Mouse (Mus musculus) forebrain, embryonic 11.5 days (tissue): ENCODE measurements around the gene Nat8f1. TPM values are rescaled to one million over a fixed set of nuclear protein-coding genes. Genes with fewer than 3 reads are reported as not detected.
"Not testable (repeated sequence)": the region's sequence is repeated elsewhere in the genome, so short reads cannot be mapped to it uniquely, and the experiment has no call there.

Source experiments
- ATAC-seq: fragments of 200-750 bp; cut with Nextera tagmentation; replicated peaks from 2 replicates; pipeline ENCODE4 v1.8.0; 2017; ENCODE audit warnings: moderate TSS enrichment; ENCODE audit not compliant: low FRiP score
- DNase-seq: peaks from one replicate; pipeline ENCODE4 v3.0.0-alpha.2; 2017; ENCODE audit warnings: low spot score
- H3K27ac ChIP-seq: fragments of 300-500 bp; sonication (generic); 2 replicates; pipeline ENCODE4 v1.5.1; 2014; ENCODE audit warnings: low read depth, low read length
- H3K27me3 ChIP-seq: fragments of 300-500 bp; sonication (generic); 2 replicates; pipeline ENCODE4 v1.6.1; 2014; ENCODE audit warnings: mild to moderate bottlenecking, low read length, mixed read lengths; ENCODE audit not compliant: control insufficient read depth, insufficient read depth
- H3K36me3 ChIP-seq: fragments of 300-500 bp; sonication (generic); 2 replicates; pipeline ENCODE4 v1.6.1; 2014; ENCODE audit warnings: mild to moderate bottlenecking, low read length, moderate library complexity, mixed read lengths; ENCODE audit not compliant: control insufficient read depth, insufficient read depth
- H3K4me1 ChIP-seq: fragments of 300-500 bp; sonication (generic); replicated peaks from 2 replicates; pipeline ENCODE4 v1.6.1; 2014; ENCODE audit warnings: low read length, mixed read lengths; ENCODE audit not compliant: control insufficient read depth, insufficient read depth
- H3K4me2 ChIP-seq: fragments of 300-500 bp; sonication (generic); 2 replicates; pipeline ENCODE4 v1.6.1; 2014; ENCODE audit warnings: low read depth, mild to moderate bottlenecking, low read length, moderate library complexity, mixed read lengths; ENCODE audit not compliant: severe bottlenecking
- H3K4me3 ChIP-seq: fragments of 300-500 bp; sonication (generic); 2 replicates; pipeline ENCODE4 v1.5.1; 2014; ENCODE audit warnings: low read depth, low read length
- H3K9ac ChIP-seq: fragments of 300-500 bp; sonication (generic); 2 replicates; pipeline ENCODE4 v1.6.1; 2014; ENCODE audit warnings: low read length
- H3K9me3 ChIP-seq: fragments of 300-500 bp; sonication (generic); 2 replicates; pipeline ENCODE4 v1.6.1; 2016; ENCODE audit warnings: low read length, mixed read lengths; ENCODE audit not compliant: control insufficient read depth
- WGBS: fragments of 180-500 bp; shearing (Covaris S2); extraction: QIAGEN DNeasy Blood & Tissue Kit; methylation state at CpG from one replicate; pipeline ENCODE4 v1.1.7; 2014; 5-methylcytosine and 5-hydroxymethylcytosine counted together
- polyA plus RNA-seq: library from polyadenylated mRNA; unstranded; fragments of >200 nt; fragmentation: Nextera tagmentation; extraction: Ambion mirVana; gene quantifications from 2 replicates; pipeline ENCODE4 v1.2.1, GENCODE M21; 2014

Nat8f1 gene
- polyA plus RNA-seq, 1 experiment from 2014 or later: 4.5 TPM

GRCm38 (mm10) chr6:85915141-85915538 is 347 bp downstream of the Nat8f1 start:
- H3K27me3 ChIP-seq: no peaks in the 10 kb centered on the region
- no peaks in the 10 kb centered on the region for H3K36me3 ChIP-seq
- peak overlapping the region; percentile 83 for H3K4me2 ChIP-seq
- WGBS: 2% methylated on average over 11 of the region's 11 CpGs
- DNase-seq (no peak), ATAC-seq (0 out of 2 replicates have a peak, but pooled peaks have one; percentile 7)
- H3K27ac ChIP-seq: peak overlapping the region; percentile 73; the same call in 1 of the 2 replicates
- H3K4me3 ChIP-seq: peak overlapping the region; percentile 57
- H3K9me3 ChIP-seq: no peaks in the 10 kb centered on the region
- peak overlapping the region; percentile 74 for H3K9ac ChIP-seq
- peaks cover 7% of the 10 kb centered on the region; the same call in 1 of the 2 replicates for H3K4me1 ChIP-seq

GRCm38 (mm10) chr6:85911587-85911986 is 3.9 kb downstream of the Nat8f1 start, which contains the start of gene Tprkb:
TSS of gene Tprkb (plus strand) at chr6:85911865.
- no peak for ATAC-seq
- H3K9me3 ChIP-seq: no peaks in the 10 kb centered on the region
- no peak within 1 kb of the TSS for H3K4me3 ChIP-seq
- H3K27me3 ChIP-seq: no peaks in the 10 kb centered on the region
- WGBS: 87% methylated on average over 3 of the region's 3 CpGs
- no peak for DNase-seq
- H3K36me3 ChIP-seq: no peaks in the 10 kb centered on the region
- no peak within 1 kb of the TSS for H3K27ac ChIP-seq
- no peak within 1 kb of the TSS for H3K4me2 ChIP-seq
- H3K9ac ChIP-seq: no peak within 1 kb of the TSS
- H3K4me1 ChIP-seq: peaks cover 7% of the 10 kb centered on the region; the same call in 1 of the 2 replicates

DNA sequence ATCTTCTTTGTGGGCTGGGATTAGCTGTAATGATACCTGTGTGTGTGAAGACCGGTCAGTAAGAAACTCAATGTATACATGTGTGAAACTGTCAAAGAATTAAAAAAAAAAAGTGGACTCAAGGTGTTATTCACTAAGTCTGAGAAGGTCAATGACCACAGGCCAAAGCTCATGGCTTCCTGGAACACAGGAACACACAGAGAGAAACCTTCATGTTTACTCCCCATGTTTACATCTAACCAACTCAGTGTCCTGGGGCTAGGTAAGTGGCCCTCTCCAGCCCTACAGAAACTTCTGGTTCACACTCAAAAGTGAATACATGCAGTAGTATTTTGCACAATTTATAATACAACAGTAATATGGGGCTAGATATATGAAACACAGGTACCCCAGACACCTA is 5.8 kb downstream of the Nat8f1 start:
- Histone ChIP-seq H3K36me3 (no peaks in the 10 kb centered on the region), H3K27ac (no peak overlapping the region), H3K9ac (no peak overlapping the region), H3K4me3 (no peak overlapping the region), H3K27me3 (no peaks in the 10 kb centered on the region), H3K4me2 (no peak overlapping the region), H3K4me1 (peaks cover 1% of the 10 kb centered on the region; the same call in 1 of the 2 replicates), H3K9me3 (no peaks in the 10 kb centered on the region)
- 97% methylated on average over 1 of the region's 1 CpGs for WGBS
- ATAC-seq (no peak), DNase-seq (no peak)

GRCm38 (mm10) chr6:85908341-85908740 is 7.1 kb downstream of the Nat8f1 start:
- DNase-seq: no peak
- Histone ChIP-seq H3K9ac (no peak overlapping the region; the same call in 1 of the 2 replicates), H3K9me3 (no peaks in the 10 kb centered on the region), H3K36me3 (no peaks in the 10 kb centered on the region), H3K4me3 (no peak overlapping the region), H3K27ac (no peak overlapping the region), H3K4me2 (no peak overlapping the region), H3K4me1 (no peaks in the 10 kb centered on the region), H3K27me3 (no peaks in the 10 kb centered on the region)
- no peak for ATAC-seq
- WGBS: 74% methylated on average over 3 of the region's 3 CpGs

DNA sequence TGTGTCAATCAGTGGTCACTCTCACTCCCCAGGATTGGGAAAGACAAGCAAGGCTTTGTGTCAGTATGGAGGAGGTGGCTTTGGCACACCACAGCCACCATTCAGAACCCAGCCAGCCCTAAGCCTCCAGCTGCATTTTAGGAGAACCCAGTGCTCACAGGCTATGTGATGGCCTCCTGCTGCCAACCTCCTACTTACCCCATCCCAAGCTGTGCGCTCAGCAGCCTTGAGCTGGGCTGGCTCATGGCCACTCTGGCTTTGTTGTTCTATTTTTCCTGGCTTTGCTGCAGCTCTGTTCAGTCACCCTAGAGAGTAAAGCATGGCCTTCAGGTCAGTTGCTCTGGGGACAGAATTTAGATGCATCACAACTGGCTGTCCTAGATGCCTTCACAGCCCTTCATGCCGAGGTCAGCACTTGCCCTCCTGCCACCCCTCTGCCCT is 8.6 kb downstream of the Nat8f1 start:
- not testable (repeated sequence) for H3K27me3 ChIP-seq, H3K36me3 ChIP-seq, ATAC-seq, DNase-seq, H3K9me3 ChIP-seq, H3K9ac ChIP-seq, H3K4me3 ChIP-seq, H3K4me1 ChIP-seq, H3K27ac ChIP-seq, H3K4me2 ChIP-seq
- WGBS: 72% methylated on average over 2 of the region's 2 CpGs

- peak; percentile 74 for ATAC-seq
- WGBS: 16% methylated on average over 20 of the region's 20 CpGs
- H3K27me3 ChIP-seq, H3K9me3 ChIP-seq, H3K4me1 ChIP-seq, H3K36me3 ChIP-seq, H3K9ac ChIP-seq, H3K27ac ChIP-seq: not testable (repeated sequence)
- H3K4me2 ChIP-seq: peak within 1 kb of the TSS; percentile 39
- peak within 1 kb of the TSS; percentile 19 for H3K4me3 ChIP-seq
- peak; percentile 76 for DNase-seq
These were observed 10.8 kb downstream of the Nat8f1 start, which contains the start of gene Nat8f4 for GRCm38 (mm10) chr6:85904642-85905061. TSS of gene Nat8f4 (minus strand) at chr6:85904884.

DNA sequence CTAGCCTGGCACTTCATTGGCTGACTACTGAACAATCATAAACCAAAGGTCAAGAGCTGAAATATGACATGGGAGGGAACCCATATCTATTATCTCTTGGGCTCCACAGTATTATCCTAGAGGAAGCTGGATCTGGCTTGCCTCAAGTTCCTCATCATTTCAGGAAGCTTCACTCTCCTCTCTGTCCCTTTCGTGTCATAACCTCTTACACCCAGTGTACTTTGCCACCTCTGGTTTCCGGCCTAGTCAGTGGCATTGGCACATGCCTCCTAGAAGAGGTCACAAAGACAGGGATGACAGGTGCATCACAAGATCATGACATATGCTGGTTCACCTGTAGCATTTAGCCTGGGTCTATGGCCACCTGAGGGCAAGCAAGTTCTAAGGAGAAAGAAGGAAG is 13.2 kb downstream of the Nat8f1 start:
- Histone ChIP-seq H3K9ac (no peak overlapping the region), H3K36me3 (no peaks in the 10 kb centered on the region), H3K27me3 (no peaks in the 10 kb centered on the region), H3K4me1 (no peaks in the 10 kb centered on the region), H3K9me3 (no peaks in the 10 kb centered on the region), H3K4me2 (no peak overlapping the region), H3K4me3 (no peak overlapping the region), H3K27ac (no peak overlapping the region)
- no peak for ATAC-seq
- no peak for DNase-seq
- WGBS: 91% methylated on average over 2 of the region's 2 CpGs

DNA sequence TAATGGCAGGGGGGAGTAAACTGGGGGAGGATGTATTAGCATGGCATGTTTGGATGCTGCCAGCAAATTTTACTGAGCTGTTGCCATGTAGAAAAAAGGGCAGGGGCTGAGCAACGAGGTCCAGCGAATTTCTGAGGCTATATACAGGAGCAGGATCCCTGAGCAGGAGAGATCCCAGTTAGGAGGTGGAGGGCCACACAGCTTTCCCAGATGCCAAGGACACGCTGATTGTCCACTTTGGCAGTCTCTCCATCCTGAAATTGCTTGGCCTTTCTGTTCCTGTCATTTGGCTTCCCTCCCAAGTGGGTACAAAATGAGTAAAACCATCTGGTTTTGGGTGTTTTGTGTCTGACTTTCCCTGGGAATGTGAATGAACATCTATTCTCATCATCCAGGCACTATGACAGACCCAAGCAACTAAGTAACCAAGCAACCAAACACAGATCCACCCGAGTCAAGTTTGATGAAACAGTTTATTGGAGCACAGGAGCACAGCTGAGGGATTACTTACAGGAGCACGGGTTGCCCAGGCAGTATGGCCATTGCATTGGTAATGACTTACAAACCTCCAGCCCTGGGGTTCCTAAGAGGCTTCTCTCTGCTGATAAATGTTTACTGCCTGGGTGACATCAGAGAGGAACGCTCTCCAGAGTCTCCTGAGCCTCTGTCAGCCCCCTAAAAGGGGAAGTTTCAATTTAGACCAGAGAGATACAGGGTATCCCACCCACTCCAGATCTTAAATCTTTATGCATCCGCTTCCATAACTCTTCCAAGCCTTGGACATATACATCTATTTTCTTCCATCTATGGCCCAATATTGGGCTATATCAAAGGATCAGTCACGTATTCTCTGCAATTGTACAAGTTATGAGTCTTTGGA is 16.7 kb downstream of the Nat8f1 start:
- H3K27me3 ChIP-seq, DNase-seq, H3K4me3 ChIP-seq, H3K4me2 ChIP-seq, H3K9me3 ChIP-seq, H3K27ac ChIP-seq, H3K4me1 ChIP-seq, H3K9ac ChIP-seq, H3K36me3 ChIP-seq, ATAC-seq: not testable (repeated sequence)
- 84% methylated on average over 7 of the region's 8 CpGs for WGBS
